11 mouse cellular contexts compared by ENCODE assay signal in genomic region chr8:92853188-92853983, GRCm38 (mm10). TPM values are rescaled to one million over a fixed set of nuclear protein-coding genes. Genes with fewer than 3 reads are reported as not detected.
A peak's percentile ranks its signal among the peaks of the same experiment; 100 is the strongest.
DNase-seq lines count a peak whose midpoint lies in the region; ATAC-seq and TF ChIP-seq lines count a peak whose summit lies in the region.
"Had no signal": no experiment of that assay in that cellular context is flagged by ENCODE, and none has a peak within 500 bp of the region (broad histone marks: within the 10 kb centered on the region; RNA-seq: fewer than 3 reads in every experiment).

No protein-coding gene starts in this region.

- peaks cover 13% of the 10 kb centered on the region; the same call in 1 of the 2 replicates for H3K4me1 ChIP-seq in spleen, adult 2 months (ENCODE audit: control insufficient read depth, insufficient read depth, insufficient read length)
- peaks cover 3% of the 10 kb centered on the region; the same call in 1 of the 2 replicates for H3K4me1 ChIP-seq in lung, postnatal 0 days (ENCODE audit: insufficient read depth, low read depth, low read length)

- no peak for TF ChIP-seq POLR2A in spleen, adult 2 months (IDR thresholded peaks at IDR 0.05; ENCODE audit: low read depth, low read length)

- H3K9ac ChIP-seq in lung, postnatal 0 days (replicated peaks; ENCODE audit: low read depth), result no peak overlapping the region
- H3K9ac ChIP-seq: hindbrain, embryonic 13.5 days; stomach, embryonic 15.5 days had no signal

- no peak for TF ChIP-seq EP300 in lung, postnatal 0 days (IDR thresholded peaks at IDR 0.05)

- WGBS in spleen, adult 2 months, result 7% methylated on average over 18 of the region's 18 CpGs
- WGBS in lung, postnatal 0 days, result 37% methylated on average over 18 of the region's 18 CpGs

- no peaks in the 10 kb centered on the region for H3K9me3 ChIP-seq in lung, postnatal 0 days (ENCODE audit: low read length)
- H3K9me3 ChIP-seq: hindbrain, embryonic 13.5 days; stomach, embryonic 15.5 days had no signal

- 0 out of 2 replicates have a peak overlapping the region, but pooled peaks have one; percentile 10 for H3K27ac ChIP-seq in spleen, adult 2 months (ENCODE audit: insufficient read depth, low read length)
- H3K27ac ChIP-seq in lung, postnatal 0 days (ENCODE audit: low read length), result no peak overlapping the region
- H3K27ac ChIP-seq: hindbrain, embryonic 13.5 days had no signal

- no peak overlapping the region for H3K4me2 ChIP-seq in lung, postnatal 0 days (replicated peaks; ENCODE audit: low read depth, low read length)
- H3K4me2 ChIP-seq: hindbrain, embryonic 13.5 days; stomach, embryonic 15.5 days had no signal

- peaks cover 4% of the 10 kb centered on the region; the same call in 1 of the 2 replicates for H3K27me3 ChIP-seq in spleen, adult 2 months (ENCODE audit: control insufficient read depth, insufficient read depth, low read length)
- no peaks in the 10 kb centered on the region for H3K27me3 ChIP-seq in lung, postnatal 0 days (replicated peaks; ENCODE audit: insufficient read depth, low read length)
- H3K27me3 ChIP-seq: stomach, embryonic 15.5 days had no signal

- H3K4me3 ChIP-seq in spleen, adult 2 months (ENCODE audit: extremely low read depth, insufficient read depth, insufficient read length), result no peak overlapping the region; the same call in 1 of the 2 replicates
- no peak overlapping the region for H3K4me3 ChIP-seq in lung, postnatal 0 days (ENCODE audit: low read depth, low read length)
- H3K4me3 ChIP-seq: hindbrain, embryonic 13.5 days; stomach, embryonic 15.5 days had no signal

- no peak for TF ChIP-seq CTCF in spleen, adult 2 months (IDR thresholded peaks at IDR 0.05; ENCODE audit: extremely low read depth, insufficient read depth, insufficient read length, insufficient replicate concordance)
- no peak for TF ChIP-seq CTCF in lung, postnatal 0 days (IDR thresholded peaks at IDR 0.05)

- DNase-seq in kidney, adult 9 months, result peak; percentile 7
- no peak for DNase-seq in kidney, postnatal 14 days
- DNase-seq in spleen, adult 2 months (ENCODE audit: low read depth in 1 of 2, low spot score in 2 of 2), result no peak
- no peak for DNase-seq in spleen, postnatal 10 days (ENCODE audit: low spot score in 2 of 2)
- peak; percentile 45 for DNase-seq in lung, postnatal 0 days (ENCODE audit: low spot score)
- no peak for DNase-seq in cerebellum, postnatal 10 days
- no peak for DNase-seq in cerebellum, adult 9-11 months
- DNase-seq: cerebellum, postnatal 25 days had no signal

- peak; percentile 33 for ATAC-seq in lung, postnatal 0 days

- H3K36me3 ChIP-seq in spleen, adult 2 months (ENCODE audit: control insufficient read depth, insufficient read depth, low read length), result no peaks in the 10 kb centered on the region
- no peaks in the 10 kb centered on the region for H3K36me3 ChIP-seq in lung, postnatal 0 days (ENCODE audit: insufficient read depth, low read length)
- H3K36me3 ChIP-seq: hindbrain, embryonic 13.5 days; stomach, embryonic 15.5 days had no signal

RNA-seq across cellular contexts. Expression of gene Lpcat2, which starts 1.8 kb away (rescaled TPM):
- 9.2 and 11.2 TPM in 2 replicates for polyA plus RNA-seq in spleen, adult 2 months (2012; rRNA removed)
- polyA plus RNA-seq in lung, postnatal 0 days (2015; fragmentation: Nextera tagmentation; extraction: Ambion mirVana), result 7.6 and 9.4 TPM in 2 replicates

RNA-seq across cellular contexts. Expression of gene Mmp2, which starts 26.3 kb away (rescaled TPM):
- polyA plus RNA-seq in spleen, adult 2 months (2012; rRNA removed), result 14.2 and 18.3 TPM in 2 replicates
- 161 and 195 TPM in 2 replicates for polyA plus RNA-seq in lung, postnatal 0 days (2015; fragmentation: Nextera tagmentation; extraction: Ambion mirVana)

RNA-seq across cellular contexts. Expression of gene Capns2, which starts 47.8 kb away (rescaled TPM):
- polyA plus RNA-seq in spleen, adult 2 months (2012; rRNA removed), result 0.14 and 0.49 TPM in 2 replicates
- 0.13 TPM in 1 of 2 replicates, not detected in the other for polyA plus RNA-seq in lung, postnatal 0 days (2015; fragmentation: Nextera tagmentation; extraction: Ambion mirVana)
- polyA plus RNA-seq: forebrain, embryonic 11.5 days had no signal

Comparison
In these comparisons a context has a peak if more than half of its experiments do, and no peak if none do; other contexts are left out.
1. DNase-seq: peak in kidney, adult 9 months (single experiment) and lung, postnatal 0 days (single experiment); none in kidney, postnatal 14 days (single experiment), spleen, adult 2 months (0 of 2), spleen, postnatal 10 days (0 of 2), cerebellum, postnatal 10 days (0 of 2) and cerebellum, adult 9-11 months (single experiment).